Mouse (Mus musculus): Measurements from ENCODE around the gene Adipor2.
"Not testable (repeated sequence)": the region's sequence is repeated elsewhere in the genome, so short reads cannot be mapped to it uniquely, and the experiment has no call there.

Adipor2 gene

GRCm38 (mm10) chr6:119417354-119417753, at the start of gene Adipor2:
TSS of gene Adipor2 (minus strand) at chr6:119417704.
- DNase-seq (ENCODE audit: low spot score): peak; percentile 28

DNA sequence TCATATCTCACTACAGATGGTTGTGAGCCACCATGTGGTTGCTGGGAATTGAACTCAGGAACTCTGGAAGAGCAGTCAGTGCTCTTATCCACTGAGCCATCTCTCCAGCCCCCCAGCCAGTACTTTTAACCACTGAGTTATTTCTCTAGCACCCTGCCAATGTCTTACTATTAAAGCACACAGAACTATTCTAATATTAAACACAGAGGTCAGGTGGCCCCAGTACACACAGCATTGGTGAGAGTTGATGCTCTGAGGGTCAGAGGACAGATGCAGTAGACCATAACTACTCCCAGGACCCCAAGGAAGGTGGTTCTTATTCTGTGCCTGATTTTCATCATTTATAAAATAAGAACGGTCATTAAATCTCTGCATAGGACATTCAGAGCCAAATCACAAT, 48.7 kb upstream of the Adipor2 start:
- DNase-seq (ENCODE audit: low spot score): no peak

GRCm38 (mm10) chr6:119460391-119460790, 42.9 kb upstream of the Adipor2 start:
- DNase-seq (ENCODE audit: low spot score): no peak

- no peak for DNase-seq (ENCODE audit: low spot score)
Measured at GRCm38 (mm10) chr6:119459041-119459440, 41.5 kb upstream of the Adipor2 start.

- no peak for DNase-seq (ENCODE audit: low spot score)
Measured at GRCm38 (mm10) chr6:119458166-119458565, 40.7 kb upstream of the Adipor2 start.

GRCm38 (mm10) chr6:119451981-119452499, 34.5 kb upstream of the Adipor2 start:
- no peak for DNase-seq (ENCODE audit: low spot score)

- no peak for DNase-seq (ENCODE audit: low spot score)
Measured at GRCm38 (mm10) chr6:119450965-119451943, 33.8 kb upstream of the Adipor2 start.

GRCm38 (mm10) chr6:119449060-119449499, 31.6 kb upstream of the Adipor2 start:
- peak; percentile 43 for DNase-seq (ENCODE audit: low spot score)

- no peak for DNase-seq (ENCODE audit: low spot score)
Measured at GRCm38 (mm10) chr6:119448321-119449059, 31.0 kb upstream of the Adipor2 start.

DNA sequence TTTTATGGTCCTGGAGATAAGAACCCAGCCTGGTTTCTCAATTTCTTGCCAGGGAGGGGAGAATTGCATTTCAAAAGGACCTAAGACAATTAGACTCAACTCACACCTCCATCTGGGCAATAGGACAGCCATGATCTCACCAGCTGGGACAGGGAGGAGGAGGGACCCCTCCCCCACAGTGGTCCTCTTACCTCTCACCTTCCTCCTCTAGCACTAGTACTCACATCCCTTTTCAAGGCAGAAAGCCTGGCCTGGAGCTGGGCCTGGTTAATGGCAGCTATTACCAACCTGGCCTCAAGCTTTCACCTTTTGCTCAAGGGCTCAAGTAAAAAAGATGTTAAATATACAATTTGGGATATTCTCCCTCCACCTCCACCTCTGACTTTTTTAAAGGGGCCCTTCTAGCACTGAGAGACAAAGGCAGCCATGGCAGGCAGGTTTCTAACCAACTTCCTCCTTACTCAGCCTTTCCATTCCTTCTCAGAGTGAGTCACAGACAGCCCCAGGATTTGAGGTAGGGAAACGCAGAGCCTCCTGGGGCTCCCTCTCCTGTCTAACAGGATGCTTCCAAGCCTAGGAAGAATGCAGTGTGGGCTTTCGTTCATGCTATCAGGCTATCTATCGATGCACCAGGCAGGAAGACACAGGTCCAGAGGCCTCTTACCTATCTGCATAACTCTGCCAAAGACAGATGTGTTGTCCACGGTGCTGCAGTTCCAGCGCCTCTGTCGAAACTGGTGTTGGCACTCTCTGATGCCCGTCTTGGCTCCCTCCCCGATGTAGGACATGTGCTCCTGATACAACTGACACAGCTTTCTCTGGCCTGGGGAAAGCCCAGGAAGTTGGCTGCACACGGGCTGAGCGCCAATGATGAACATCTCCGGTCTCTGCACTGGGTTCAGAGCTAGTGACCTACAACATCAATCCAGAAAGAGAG, 28.4 kb upstream of the Adipor2 start:
- no peak for DNase-seq (ENCODE audit: low spot score)

GRCm38 (mm10) chr6:119443742-119444645, 26.5 kb upstream of the Adipor2 start:
- DNase-seq (ENCODE audit: low spot score): peak; percentile 76

GRCm38 (mm10) chr6:119442729-119443128, 25.2 kb upstream of the Adipor2 start:
- not testable (repeated sequence) for DNase-seq (ENCODE audit: low spot score)

DNA sequence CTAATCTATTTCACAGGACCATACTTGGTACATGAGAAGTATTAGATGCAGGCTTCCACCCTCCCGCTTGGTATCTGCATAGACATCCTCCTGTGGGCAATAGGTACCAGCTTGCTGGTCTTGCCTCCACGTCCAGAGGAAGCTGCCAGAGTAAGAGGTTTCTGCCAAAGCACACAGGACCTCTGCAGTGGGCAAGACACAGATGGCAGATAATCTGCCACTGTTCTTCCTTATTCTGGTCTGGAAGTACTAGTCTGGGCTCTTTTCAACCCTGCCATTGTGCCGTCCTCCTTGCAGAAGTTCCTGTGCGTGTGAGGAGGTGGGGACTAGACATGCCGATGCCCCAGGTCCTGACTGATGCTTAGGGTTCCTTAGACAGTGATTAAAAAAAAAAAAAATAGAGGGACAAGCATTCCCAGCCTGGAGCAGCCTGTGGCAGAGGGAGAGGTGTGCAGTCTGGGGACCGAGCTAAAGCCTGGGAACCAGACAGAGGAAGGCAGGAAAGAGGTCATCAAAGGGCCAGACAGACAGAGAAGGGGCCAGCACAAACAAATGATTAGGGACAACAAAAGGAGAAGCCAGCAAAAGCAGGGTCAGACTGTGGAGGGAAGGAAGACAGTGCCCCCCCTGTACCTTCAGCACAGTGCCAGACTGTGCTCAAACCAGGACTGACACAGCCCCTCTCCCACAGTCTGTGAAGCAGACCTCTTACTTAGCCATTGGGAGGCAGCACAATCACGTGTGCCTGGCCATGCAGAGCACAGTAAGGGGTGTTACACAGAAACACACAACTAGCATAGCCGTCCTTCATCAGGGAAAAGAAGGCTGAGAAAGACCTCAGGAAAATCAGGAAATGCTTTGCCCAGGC, 20.6 kb upstream of the Adipor2 start:
- DNase-seq (ENCODE audit: low spot score): no peak

DNA sequence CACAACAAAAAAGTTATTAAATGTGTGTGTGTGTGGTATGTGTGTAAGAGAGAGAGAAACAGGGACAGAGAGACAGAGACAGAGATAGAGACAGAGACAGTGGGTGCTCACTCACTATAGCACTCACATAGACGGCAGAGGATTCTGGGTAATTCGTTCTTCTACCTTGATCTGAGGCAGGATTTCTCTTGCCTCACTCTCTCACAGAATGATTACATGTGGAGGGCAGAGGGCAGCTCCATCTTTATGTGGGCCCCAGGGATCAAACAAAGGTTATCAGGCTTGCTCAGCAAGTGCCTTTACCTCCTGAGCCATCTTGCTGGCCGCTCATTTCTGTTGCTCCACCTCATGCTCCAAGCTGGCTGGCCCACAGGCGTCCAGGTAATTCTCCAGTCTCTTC, 16.9 kb upstream of the Adipor2 start:
- no peak for DNase-seq (ENCODE audit: low spot score)

DNA sequence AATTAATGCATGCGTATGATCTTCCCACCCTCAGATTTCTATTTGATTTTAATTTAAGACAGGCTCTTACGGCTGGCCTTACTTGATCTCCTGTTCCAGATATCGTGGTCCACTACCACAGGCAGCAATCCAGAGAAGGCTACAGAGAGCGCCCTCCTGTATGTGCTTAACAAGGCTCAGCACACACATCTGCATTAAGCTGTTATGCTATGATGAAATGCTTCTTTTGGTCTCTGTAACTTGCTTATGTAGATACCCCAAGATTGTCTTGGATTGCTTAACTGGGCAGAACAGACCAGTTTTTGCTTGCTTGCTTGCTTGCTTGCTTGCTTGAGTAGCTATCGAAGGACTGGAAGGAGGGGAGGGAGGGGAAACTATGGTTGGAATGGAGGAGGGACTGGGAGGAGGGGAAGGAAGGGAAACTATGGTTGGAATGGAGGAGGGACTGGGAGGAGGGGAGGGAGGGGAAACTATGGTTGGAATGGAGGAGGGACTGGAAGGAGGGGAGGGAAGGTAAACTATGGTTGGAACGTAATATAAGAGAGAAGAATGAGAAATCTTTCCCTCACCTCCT, 14.3 kb upstream of the Adipor2 start:
- DNase-seq (ENCODE audit: low spot score): no peak

- peak; percentile 52 for DNase-seq (ENCODE audit: low spot score)
Measured at GRCm38 (mm10) chr6:119430508-119430907, 13.0 kb upstream of the Adipor2 start.

DNA sequence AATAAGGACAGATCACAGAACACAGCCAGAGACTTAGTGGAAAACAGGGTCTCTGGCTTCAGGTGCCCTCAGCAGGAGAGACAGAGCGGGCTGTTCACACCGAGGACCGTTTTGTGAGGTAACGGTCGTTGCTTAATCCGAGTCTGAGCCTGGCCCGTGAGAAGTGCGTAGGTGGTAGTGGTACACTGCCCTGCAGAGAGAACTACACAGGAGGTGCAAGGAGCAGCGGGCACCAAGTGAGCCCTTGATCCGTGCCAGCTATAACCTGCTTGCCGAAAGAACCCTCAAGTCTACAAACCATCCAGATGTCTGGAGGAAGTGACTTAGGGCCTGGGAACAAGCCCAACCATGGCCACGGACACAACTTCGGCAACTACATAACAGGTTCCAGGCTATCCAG, 11.8 kb upstream of the Adipor2 start:
- no peak for DNase-seq (ENCODE audit: low spot score)

DNA sequence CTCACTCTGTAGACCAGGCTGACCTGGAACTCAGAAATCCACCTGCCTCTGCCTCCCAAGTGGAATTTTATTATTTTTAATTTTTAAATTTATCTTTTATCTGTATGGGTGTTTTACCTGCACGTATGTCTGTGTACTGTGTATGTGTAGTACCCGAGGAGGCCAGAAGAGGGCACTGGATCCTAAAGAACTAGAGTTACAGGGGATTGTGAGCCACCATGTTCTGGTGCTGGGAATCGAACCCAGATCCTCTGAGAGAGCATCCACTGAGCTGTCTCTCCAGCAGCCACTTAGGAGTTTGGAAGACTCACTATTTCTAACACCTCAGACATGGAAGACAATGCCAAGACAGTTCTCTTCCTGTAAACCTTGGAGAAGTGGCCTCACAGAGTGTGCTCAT, 11.1 kb upstream of the Adipor2 start:
- DNase-seq (ENCODE audit: low spot score): no peak

- no peak for DNase-seq (ENCODE audit: low spot score)
Measured at GRCm38 (mm10) chr6:119421001-119421400, 3.5 kb upstream of the Adipor2 start.
